Mouse (Mus musculus) hindbrain, embryonic 10.5 days (tissue): Measurements from ENCODE around the gene Cacng5. TPM values are rescaled to one million over a fixed set of nuclear protein-coding genes. Genes with fewer than 3 reads are reported as not detected.
A peak's percentile ranks its signal among the peaks of the same experiment; 100 is the strongest.

Experiments
- DNase-seq: peaks from one replicate; pipeline ENCODE4 v3.0.0-alpha.2; 2017; ENCODE audit warnings: low spot score
- H3K27ac ChIP-seq: fragments of 300-500 bp; sonication (generic); 2 replicates; pipeline ENCODE4 v1.5.1; 2016; ENCODE audit warnings: mild to moderate bottlenecking, moderate library complexity
- H3K27me3 ChIP-seq: fragments of 300-500 bp; sonication (generic); 2 replicates; pipeline ENCODE4 v1.6.1; 2016; ENCODE audit warnings: mild to moderate bottlenecking; ENCODE audit not compliant: poor library complexity, insufficient read depth, severe bottlenecking
- H3K36me3 ChIP-seq: fragments of 300-500 bp; sonication (generic); 2 replicates; pipeline ENCODE4 v1.6.1; 2016; ENCODE audit warnings: mild to moderate bottlenecking, moderate library complexity
- H3K4me1 ChIP-seq: fragments of 300-500 bp; sonication (generic); replicated peaks from 2 replicates; pipeline ENCODE4 v1.6.1; 2016; ENCODE audit warnings: mild to moderate bottlenecking
- H3K4me3 ChIP-seq: fragments of 300-500 bp; sonication (generic); 2 replicates; pipeline ENCODE4 v1.5.1; 2016; ENCODE audit warnings: mild to moderate bottlenecking, moderate library complexity
- H3K9me3 ChIP-seq: fragments of 300-500 bp; sonication (generic); 2 replicates; pipeline ENCODE4 v1.6.1; 2016; ENCODE audit warnings: mild to moderate bottlenecking, moderate library complexity
- WGBS: fragments of 180-500 bp; shearing (Covaris S2); methylation state at CpG from one replicate; pipeline ENCODE4 v1.1.7; 2016; 5-methylcytosine and 5-hydroxymethylcytosine counted together
- polyA plus RNA-seq: library from polyadenylated mRNA; unstranded; fragments of >200 nt; fragmentation: Nextera tagmentation; extraction: Ambion mirVana; gene quantifications from 2 replicates; pipeline ENCODE4 v1.2.1, GENCODE M21; 2016

Cacng5 gene
- 0.66 and 1.2 TPM in 2 replicates for polyA plus RNA-seq

GRCm38 (mm10) chr11:107914634-107915226, at the start of gene Cacng5:
Gene Cacng5, minus strand, starts transcription at chr11:107915055.
- H3K36me3 ChIP-seq = no peaks in the 10 kb centered on the region
- peaks cover 3% of the 10 kb centered on the region; the same call in 1 of the 2 replicates for H3K9me3 ChIP-seq
- H3K27ac ChIP-seq = 0 out of 2 replicates have a peak within 1 kb of the TSS, but pooled peaks have one; percentile 51
- peak within 1 kb of the TSS; percentile 48 for H3K4me3 ChIP-seq
- DNase-seq = peak; percentile 73
- WGBS = 5% methylated on average over 36 of the region's 36 CpGs
- peaks cover 48% of the 10 kb centered on the region for H3K27me3 ChIP-seq
- peaks cover 21% of the 10 kb centered on the region for H3K4me1 ChIP-seq

GRCm38 (mm10) chr11:107957566-107958350, 42.9 kb upstream of the Cacng5 start:
- Histone ChIP-seq H3K27ac (no peak overlapping the region), H3K4me1 (no peaks in the 10 kb centered on the region), H3K9me3 (0 out of 2 replicates have a peak, but pooled peaks cover 4% of the 10 kb centered on the region), H3K27me3 (no peaks in the 10 kb centered on the region), H3K36me3 (no peaks in the 10 kb centered on the region), H3K4me3 (no peak overlapping the region)
- DNase-seq = no peak
- 85% methylated on average over 13 of the region's 13 CpGs for whole genome bisulfite sequencing

- Histone ChIP-seq H3K4me1 (no peaks in the 10 kb centered on the region), H3K27me3 (no peaks in the 10 kb centered on the region), H3K9me3 (0 out of 2 replicates have a peak, but pooled peaks cover 4% of the 10 kb centered on the region), H3K4me3 (no peak overlapping the region), H3K27ac (no peak overlapping the region), H3K36me3 (no peaks in the 10 kb centered on the region)
- no peak for DNase-seq
- 88% methylated on average over 10 of the region's 10 CpGs for WGBS
Measured at GRCm38 (mm10) chr11:107955191-107956062, 40.6 kb upstream of the Cacng5 start.

- Histone ChIP-seq H3K4me1 (peaks cover 7% of the 10 kb centered on the region; the same call in 1 of the 2 replicates), H3K4me3 (no peak overlapping the region), H3K27me3 (no peaks in the 10 kb centered on the region), H3K27ac (0 out of 2 replicates have a peak overlapping the region, but pooled peaks have one; percentile 12), H3K36me3 (no peaks in the 10 kb centered on the region), H3K9me3 (no peaks in the 10 kb centered on the region)
- WGBS = 90% methylated on average over 11 of the region's 11 CpGs
- DNase-seq = no peak
Measured at GRCm38 (mm10) chr11:107951431-107951830, 36.6 kb upstream of the Cacng5 start.

- no peak overlapping the region for H3K4me3 ChIP-seq
- no peak for DNase-seq
- WGBS = 93% methylated on average over 4 of the region's 4 CpGs
- no peaks in the 10 kb centered on the region for H3K9me3 ChIP-seq
- H3K4me1 ChIP-seq = peaks cover 7% of the 10 kb centered on the region; the same call in 1 of the 2 replicates
- H3K27ac ChIP-seq = no peak overlapping the region
- H3K36me3 ChIP-seq = no peaks in the 10 kb centered on the region
- no peaks in the 10 kb centered on the region for H3K27me3 ChIP-seq
Measured at GRCm38 (mm10) chr11:107950658-107951057, 35.8 kb upstream of the Cacng5 start.

GRCm38 (mm10) chr11:107950211-107950610, 35.4 kb upstream of the Cacng5 start:
- no peak overlapping the region for H3K4me3 ChIP-seq
- H3K27me3 ChIP-seq = no peaks in the 10 kb centered on the region
- H3K27ac ChIP-seq = no peak overlapping the region
- no peaks in the 10 kb centered on the region for H3K36me3 ChIP-seq
- H3K4me1 ChIP-seq = peaks cover 7% of the 10 kb centered on the region; the same call in 1 of the 2 replicates
- DNase-seq = no peak
- H3K9me3 ChIP-seq = no peaks in the 10 kb centered on the region
- 82% methylated on average over 9 of the region's 9 CpGs for whole genome bisulfite sequencing

- no peak overlapping the region for H3K4me3 ChIP-seq
- no peaks in the 10 kb centered on the region for H3K36me3 ChIP-seq
- no peaks in the 10 kb centered on the region for H3K9me3 ChIP-seq
- no peak overlapping the region for H3K27ac ChIP-seq
- no peak for DNase-seq
- H3K4me1 ChIP-seq = peaks cover 7% of the 10 kb centered on the region; the same call in 1 of the 2 replicates
- H3K27me3 ChIP-seq = no peaks in the 10 kb centered on the region
- 91% methylated on average over 1 of the region's 1 CpGs for WGBS
Measured at GRCm38 (mm10) chr11:107947951-107948350, 33.1 kb upstream of the Cacng5 start.

GRCm38 (mm10) chr11:107946823-107947222, 32.0 kb upstream of the Cacng5 start:
- Histone ChIP-seq H3K4me3 (no peak overlapping the region), H3K4me1 (peaks cover 7% of the 10 kb centered on the region; the same call in 1 of the 2 replicates), H3K27me3 (no peaks in the 10 kb centered on the region), H3K9me3 (no peaks in the 10 kb centered on the region), H3K27ac (no peak overlapping the region), H3K36me3 (no peaks in the 10 kb centered on the region)
- no peak for DNase-seq
- 64% methylated on average over 5 of the region's 5 CpGs for WGBS

GRCm38 (mm10) chr11:107936929-107937328, 22.1 kb upstream of the Cacng5 start:
- Histone ChIP-seq H3K4me1 (no peaks in the 10 kb centered on the region), H3K4me3 (no peak overlapping the region), H3K9me3 (peaks cover 20% of the 10 kb centered on the region), H3K27me3 (no peaks in the 10 kb centered on the region), H3K27ac (no peak overlapping the region), H3K36me3 (no peaks in the 10 kb centered on the region)
- 91% methylated on average over 2 of the region's 2 CpGs for WGBS
- DNase-seq = no peak

- Histone ChIP-seq H3K27ac (no peak overlapping the region), H3K9me3 (no peaks in the 10 kb centered on the region), H3K36me3 (no peaks in the 10 kb centered on the region), H3K4me1 (no peaks in the 10 kb centered on the region), H3K4me3 (no peak overlapping the region), H3K27me3 (no peaks in the 10 kb centered on the region)
- no peak for DNase-seq
- 76% methylated on average over 7 of the region's 7 CpGs for WGBS
Measured at GRCm38 (mm10) chr11:107931721-107932120, 16.9 kb upstream of the Cacng5 start.

GRCm38 (mm10) chr11:107931288-107931687, 16.4 kb upstream of the Cacng5 start:
- no peak overlapping the region for H3K27ac ChIP-seq
- H3K27me3 ChIP-seq = no peaks in the 10 kb centered on the region
- WGBS = 92% methylated on average over 11 of the region's 11 CpGs
- H3K4me3 ChIP-seq = no peak overlapping the region
- H3K4me1 ChIP-seq = no peaks in the 10 kb centered on the region
- no peaks in the 10 kb centered on the region for H3K36me3 ChIP-seq
- no peak for DNase-seq
- no peaks in the 10 kb centered on the region for H3K9me3 ChIP-seq

- WGBS = 58% methylated on average over 3 of the region's 3 CpGs
- no peaks in the 10 kb centered on the region for H3K27me3 ChIP-seq
Measured at GRCm38 (mm10) chr11:107929712-107930111, 14.9 kb upstream of the Cacng5 start.

More at GRCm38 (mm10) chr11:107929712-107930111, 14.9 kb upstream of the Cacng5 start:
- Histone ChIP-seq H3K36me3 (no peaks in the 10 kb centered on the region), H3K27ac (no peak overlapping the region), H3K4me3 (no peak overlapping the region), H3K4me1 (no peaks in the 10 kb centered on the region), H3K9me3 (no peaks in the 10 kb centered on the region)
- no peak for DNase-seq
